Mouse (Mus musculus): Measurements from ENCODE around the gene Gm10639. TPM values are rescaled to one million over a fixed set of nuclear protein-coding genes. Genes with fewer than 3 reads are reported as not detected.

The Gm10639 gene
- polyA plus RNA-seq, 1 experiment from 2014 or later = not detected

- Histone ChIP-seq H3K4me3 (ENCODE audit: low read depth, low read length) (no peak overlapping the region), H3K9me3 (ENCODE audit: low read length) (no peaks in the 10 kb centered on the region), H3K4me1 (ENCODE audit: insufficient read depth) (peaks cover 3% of the 10 kb centered on the region; the same call in 1 of the 2 replicates), H3K9ac (replicated peaks) (no peak overlapping the region), H3K36me3 (replicated peaks; ENCODE audit: insufficient read depth, low read length) (no peaks in the 10 kb centered on the region), H3K27ac (ENCODE audit: low read depth) (no peak overlapping the region), H3K4me2 (ENCODE audit: low read depth, low read length) (no peak overlapping the region), H3K27me3 (ENCODE audit: insufficient read depth, low read length) (no peaks in the 10 kb centered on the region)
- WGBS (ENCODE audit: insufficient replicate concordance) = 63% methylated on average over 6 of the region's 6 CpGs
- DNase-seq (no peak), ATAC-seq (no peak)
- TF ChIP-seq CTCF (IDR thresholded peaks at IDR 0.05; ENCODE audit: low read depth) (no peak), EP300 (IDR thresholded peaks at IDR 0.05; ENCODE audit: low read depth) (no peak)
These were observed 61.9 kb downstream of the Gm10639 start for GRCm38 (mm10) chr9:78351504-78352220.

Other genes with a start within 250 kb of the Gm10639 start
- not detected in 2 replicates for gene Gcm1, start 238.0 kb upstream of the Gm10639 start, polyA plus RNA-seq (2015; fragmentation: Nextera tagmentation; extraction: Ambion mirVana)
- 45.7 and 54.0 TPM in 2 replicates for gene Fbxo9, start 180.9 kb upstream of the Gm10639 start, polyA plus RNA-seq (2015; fragmentation: Nextera tagmentation; extraction: Ambion mirVana)
- 5.3 and 7.0 TPM in 2 replicates for gene Ick, start 180.7 kb upstream of the Gm10639 start, polyA plus RNA-seq (2015; fragmentation: Nextera tagmentation; extraction: Ambion mirVana)
- 19.9 and 25.5 TPM in 2 replicates for gene Gsta4, start 107.1 kb upstream of the Gm10639 start, polyA plus RNA-seq (2015; fragmentation: Nextera tagmentation; extraction: Ambion mirVana)
- gene Gsta1, start 59.3 kb upstream of the Gm10639 start, polyA plus RNA-seq (2015; fragmentation: Nextera tagmentation; extraction: Ambion mirVana) = 0.39 TPM in 1 of 2 replicates, not detected in the other
- 0.13 TPM in 1 of 2 replicates, not detected in the other for gene Gm3776, start 32.8 kb upstream of the Gm10639 start, polyA plus RNA-seq (2015; fragmentation: Nextera tagmentation; extraction: Ambion mirVana)
- gene Omt2a, start 24.9 kb downstream of the Gm10639 start, polyA plus RNA-seq (2015; fragmentation: Nextera tagmentation; extraction: Ambion mirVana) = not detected in 2 replicates
- gene Omt2b, start 37.7 kb downstream of the Gm10639 start, polyA plus RNA-seq (2015; fragmentation: Nextera tagmentation; extraction: Ambion mirVana) = not detected in 2 replicates
- gene Gsta2, start 65.9 kb downstream of the Gm10639 start, polyA plus RNA-seq (2015; fragmentation: Nextera tagmentation; extraction: Ambion mirVana) = 1.3 and 2.3 TPM in 2 replicates
- not detected in 2 replicates for gene Dppa5a, start 78.3 kb downstream of the Gm10639 start, polyA plus RNA-seq (2015; fragmentation: Nextera tagmentation; extraction: Ambion mirVana)
- gene Ooep, start 88.8 kb downstream of the Gm10639 start, polyA plus RNA-seq (2015; fragmentation: Nextera tagmentation; extraction: Ambion mirVana) = not detected in 2 replicates
- gene Ddx43, start 105.9 kb downstream of the Gm10639 start, polyA plus RNA-seq (2015; fragmentation: Nextera tagmentation; extraction: Ambion mirVana) = 0.05 TPM in 1 of 2 replicates, not detected in the other
- gene Cgas, start 153.3 kb downstream of the Gm10639 start, polyA plus RNA-seq (2015; fragmentation: Nextera tagmentation; extraction: Ambion mirVana) = 0.85 and 0.92 TPM in 2 replicates
- gene Mto1, start 158.3 kb downstream of the Gm10639 start, polyA plus RNA-seq (2015; fragmentation: Nextera tagmentation; extraction: Ambion mirVana) = 10.9 and 11.5 TPM in 2 replicates
- gene Gm17324, start 158.9 kb downstream of the Gm10639 start, polyA plus RNA-seq (2015; fragmentation: Nextera tagmentation; extraction: Ambion mirVana) = 0.70 and 0.75 TPM in 2 replicates
- gene Eef1a1, start 199.2 kb downstream of the Gm10639 start, polyA plus RNA-seq (2015; fragmentation: Nextera tagmentation; extraction: Ambion mirVana) = 1,946 and 1,972 TPM in 2 replicates

All from liver, postnatal 0 days (tissue).